Mouse (Mus musculus) bone marrow, adult 2 months (tissue): ENCODE measurements at regions not wholly inside any gene's neighbourhood (a gene's known extent, or its start where the extent isn't known, plus 50 kb on each side); places are given as distances from the start of the nearest gene placed in this dataset.

ENCODE experiments used
- CTCF ChIP-seq: fragments of 200-500 bp; IDR thresholded peaks from 2 replicates; pipeline ENCODE4 v1.5.1; 2011; ENCODE audit warnings: low read length, control low read depth; ENCODE audit not compliant: control insufficient read depth, insufficient read depth
- POLR2A ChIP-seq: fragments of 200-500 bp; IDR thresholded peaks from 2 replicates; pipeline ENCODE4 v1.6.1; 2011; ENCODE audit warnings: low read depth, mild to moderate bottlenecking, control low read depth, low read length, borderline replicate concordance; ENCODE audit not compliant: control insufficient read depth

- no peak for TF ChIP-seq CTCF
- TF ChIP-seq POLR2A = no peak
Observed at GRCm38 (mm10) chr6:6357477-6357876, 140.5 kb upstream of the Slc25a13 start.
